Mouse (Mus musculus) macrophage (primary cell): ENCODE data around the gene Cyp2j7. TPM values are rescaled to one million over a fixed set of nuclear protein-coding genes. Genes with fewer than 3 reads are reported as not detected.
"Not testable (repeated sequence)": the region's sequence is repeated elsewhere in the genome, so short reads cannot be mapped to it uniquely, and the experiment has no call there.

Experiments
- H3K27ac ChIP-seq: fragments of 350-480 bp; formaldehyde crosslinking; 2 replicates; pipeline ENCODE4 v1.9.0; 2021
- H3K36me3 ChIP-seq: fragments of 350-480 bp; formaldehyde crosslinking; 2 replicates; pipeline ENCODE4 v1.9.0; 2021; ENCODE audit errors: inconsistent target
- H3K4me3 ChIP-seq: fragments of 350-480 bp; formaldehyde crosslinking; 2 replicates; pipeline ENCODE4 v1.9.0; 2021; ENCODE audit errors: inconsistent target
- H3K79me2 ChIP-seq: fragments of 350-480 bp; formaldehyde crosslinking; 2 replicates; pipeline ENCODE4 v1.9.0; 2021; ENCODE audit errors: inconsistent target
- WGBS: methylation state at CpG from one replicate; pipeline ENCODE4 v1.1.7; 2026; ENCODE audit warnings: inconsistent platforms; ENCODE audit not compliant: missing documents; 5-methylcytosine and 5-hydroxymethylcytosine counted together
- polyA plus RNA-seq: library from polyadenylated mRNA; stranded (reverse); fragments of 250-400 nt; gene quantifications from 3 replicates; pipeline ENCODE4 v1.2.4, GENCODE M21; 2018; ENCODE audit warnings: inconsistent platforms
- total RNA-seq, 78 experiments: library from RNA; depleted of rRNA; stranded (reverse); fragments of 250-400 nt; gene quantifications; 1 replicate in 9 of 78; 2 replicates in 24 of 78; 3 replicates in 43 of 78; 4 replicates in 2 of 78; pipeline ENCODE4 v1.2.4; 2018; ENCODE audit warnings: inconsistent platforms in 56 of 78

The Cyp2j7 gene
- total RNA-seq (2018; cell fraction: chromatin; rRNA removed) = not detected
- total RNA-seq (2018; cell fraction: cytosol; rRNA removed) = not detected
- not detected for total RNA-seq (2018; cell fraction: nucleus; rRNA removed)
- not detected in 3 replicates for polyA plus RNA-seq

- Histone ChIP-seq H3K36me3 (no peaks in the 10 kb centered on the region), H3K27ac (no peak within 1 kb of the TSS), H3K79me2 (no peaks in the 10 kb centered on the region), H3K4me3 (no peak within 1 kb of the TSS)
- WGBS = 66% methylated on average over 3 of the region's 3 CpGs
Observed at GRCm38 (mm10) chr4:96236559-96236958, at the start of gene Cyp2j7. Cyp2j7 (minus strand) TSS chr4:96236659.

- not testable (repeated sequence) for H3K4me3 ChIP-seq, H3K79me2 ChIP-seq, H3K27ac ChIP-seq, H3K36me3 ChIP-seq
- no CpG with 5 or more reads among the region's 1 CpGs for WGBS
Observed at GRCm38 (mm10) chr4:96276896-96277295, 40.4 kb upstream of the Cyp2j7 start.

GRCm38 (mm10) chr4:96273907-96274306 lies 37.4 kb upstream of the Cyp2j7 start:
- H3K79me2 ChIP-seq = no peaks in the 10 kb centered on the region
- no peak overlapping the region for H3K27ac ChIP-seq
- H3K4me3 ChIP-seq = no peak overlapping the region
- no peaks in the 10 kb centered on the region for H3K36me3 ChIP-seq

- no peak overlapping the region for H3K4me3 ChIP-seq
- 53% methylated on average over 1 of the region's 1 CpGs for WGBS
- no peak overlapping the region for H3K27ac ChIP-seq
- no peaks in the 10 kb centered on the region for H3K79me2 ChIP-seq
- H3K36me3 ChIP-seq = no peaks in the 10 kb centered on the region
Observed at GRCm38 (mm10) chr4:96196701-96197100, 39.8 kb downstream of the Cyp2j7 start.

- H3K27ac ChIP-seq, H3K79me2 ChIP-seq, H3K36me3 ChIP-seq, H3K4me3 ChIP-seq: not testable (repeated sequence)
- WGBS = 91% methylated on average over 5 of the region's 5 CpGs
Observed at GRCm38 (mm10) chr4:96189321-96189720, 47.1 kb downstream of the Cyp2j7 start.

GRCm38 (mm10) chr4:96188671-96189070 lies 47.8 kb downstream of the Cyp2j7 start:
- not testable (repeated sequence) for H3K4me3 ChIP-seq, H3K27ac ChIP-seq, H3K79me2 ChIP-seq, H3K36me3 ChIP-seq
- 80% methylated on average over 1 of the region's 2 CpGs for WGBS

GRCm38 (mm10) chr4:96188146-96188545 lies 48.3 kb downstream of the Cyp2j7 start:
- 87% methylated on average over 2 of the region's 2 CpGs for WGBS
- H3K79me2 ChIP-seq, H3K4me3 ChIP-seq, H3K36me3 ChIP-seq, H3K27ac ChIP-seq: not testable (repeated sequence)

GRCm38 (mm10) chr4:96184716-96185115 lies 51.7 kb downstream of the Cyp2j7 start:
- not testable (repeated sequence) for H3K79me2 ChIP-seq, H3K36me3 ChIP-seq, H3K4me3 ChIP-seq, H3K27ac ChIP-seq
- 100% methylated on average over 2 of the region's 2 CpGs for WGBS

- Histone ChIP-seq H3K4me3 (no peak overlapping the region), H3K36me3 (no peaks in the 10 kb centered on the region), H3K27ac (no peak overlapping the region), H3K79me2 (no peaks in the 10 kb centered on the region)
- 100% methylated on average over 1 of the region's 1 CpGs for WGBS
Observed at GRCm38 (mm10) chr4:96162839-96163238, 73.6 kb downstream of the Cyp2j7 start.

GRCm38 (mm10) chr4:96161575-96161974 lies 74.9 kb downstream of the Cyp2j7 start:
- WGBS = 80% methylated on average over 1 of the region's 1 CpGs
- Histone ChIP-seq H3K4me3 (no peak overlapping the region), H3K27ac (no peak overlapping the region), H3K79me2 (no peaks in the 10 kb centered on the region), H3K36me3 (no peaks in the 10 kb centered on the region)

Other genes with a start within 250 kb of the Cyp2j7 start
- gene Cyp2j13, start 159.1 kb downstream of the Cyp2j7 start, polyA plus RNA-seq = not detected in 3 replicates
- gene Cyp2j12, start 95.5 kb downstream of the Cyp2j7 start, polyA plus RNA-seq = not detected in 3 replicates
- gene Cyp2j11, start 112.0 kb upstream of the Cyp2j7 start, polyA plus RNA-seq = not detected in 3 replicates